Mouse (Mus musculus) hindbrain, postnatal 0 days (tissue): Measurements from ENCODE around the gene Pcsk5. TPM values are rescaled to one million over a fixed set of nuclear protein-coding genes. Genes with fewer than 3 reads are reported as not detected.

Experiments
- ATAC-seq: fragments of 200-750 bp; cut with Nextera tagmentation; 2 replicates; pipeline ENCODE4 v1.8.0; 2017; ENCODE audit warnings: mild to moderate bottlenecking, moderate TSS enrichment, moderate library complexity
- DNase-seq: peaks from one replicate; pipeline ENCODE4 v3.0.0-alpha.2; 2015; ENCODE audit warnings: low spot score
- H3K27ac ChIP-seq: fragments of 300-500 bp; sonication (generic); 2 replicates; pipeline ENCODE4 v1.5.1; 2014; ENCODE audit warnings: mild to moderate bottlenecking
- H3K27me3 ChIP-seq: fragments of 300-500 bp; sonication (generic); 2 replicates; pipeline ENCODE4 v1.6.1; 2014; ENCODE audit warnings: low read length, mixed read lengths; ENCODE audit not compliant: insufficient read depth
- H3K36me3 ChIP-seq: fragments of 300-500 bp; sonication (generic); 2 replicates; pipeline ENCODE4 v1.6.1; 2014; ENCODE audit warnings: low read length, mixed read lengths; ENCODE audit not compliant: insufficient read depth
- H3K4me1 ChIP-seq: fragments of 300-500 bp; sonication (generic); 2 replicates; pipeline ENCODE4 v1.6.1; 2014; ENCODE audit warnings: antibody characterized with exemption, low read length, mixed read lengths; ENCODE audit not compliant: insufficient read depth
- H3K4me2 ChIP-seq: fragments of 300-500 bp; sonication (generic); 2 replicates; pipeline ENCODE4 v1.6.1; 2014; ENCODE audit warnings: low read depth, mild to moderate bottlenecking, low read length, moderate library complexity, mixed read lengths
- H3K4me3 ChIP-seq: fragments of 300-500 bp; sonication (generic); 2 replicates; pipeline ENCODE4 v1.5.1; 2014; ENCODE audit warnings: low read length
- H3K9ac ChIP-seq: fragments of 300-500 bp; sonication (generic); replicated peaks from 2 replicates; pipeline ENCODE4 v1.6.1; 2014; ENCODE audit warnings: mild to moderate bottlenecking, low read length, moderate library complexity, mixed read lengths
- H3K9me3 ChIP-seq: fragments of 300-500 bp; sonication (generic); 2 replicates; pipeline ENCODE4 v1.6.1; 2016; ENCODE audit warnings: low read length, mixed read lengths
- CTCF ChIP-seq: IDR thresholded peaks from 2 replicates; pipeline ENCODE4 v1.5.1; 2016; ENCODE audit warnings: antibody characterized with exemption, control low read depth, low read depth
- WGBS: fragments of 180-500 bp; shearing (Covaris S2); extraction: QIAGEN DNeasy Blood & Tissue Kit; methylation state at CpG from one replicate; pipeline ENCODE4 v1.1.7; 2014; 5-methylcytosine and 5-hydroxymethylcytosine counted together
- polyA plus RNA-seq: library from polyadenylated mRNA; unstranded; fragments of >200 nt; fragmentation: Nextera tagmentation; extraction: Ambion mirVana; gene quantifications from 2 replicates; pipeline ENCODE4 v1.2.1, GENCODE M21; 2015
- total RNA-seq: library from RNA; depleted of rRNA; stranded (reverse); fragments of >200 nt; gene quantifications from 2 replicates; pipeline ENCODE4 v1.2.3, GENCODE M21; 2014

Gene Pcsk5
- total and polyA plus RNA-seq, 2 experiments from 2014 or later = 12.4 to 16.2 TPM

GRCm38 (mm10) chr19:17635984-17636383 is 201.4 kb downstream of the Pcsk5 start:
- Histone ChIP-seq H3K9ac (no peak overlapping the region), H3K4me1 (no peaks in the 10 kb centered on the region), H3K4me2 (no peak overlapping the region), H3K36me3 (no peaks in the 10 kb centered on the region), H3K9me3 (no peaks in the 10 kb centered on the region), H3K4me3 (no peak overlapping the region), H3K27me3 (no peaks in the 10 kb centered on the region), H3K27ac (no peak overlapping the region)
- whole genome bisulfite sequencing = 67% methylated on average over 6 of the region's 6 CpGs
- DNase-seq (no peak), ATAC-seq (no peak)
- TF ChIP-seq CTCF = no peak

DNA sequence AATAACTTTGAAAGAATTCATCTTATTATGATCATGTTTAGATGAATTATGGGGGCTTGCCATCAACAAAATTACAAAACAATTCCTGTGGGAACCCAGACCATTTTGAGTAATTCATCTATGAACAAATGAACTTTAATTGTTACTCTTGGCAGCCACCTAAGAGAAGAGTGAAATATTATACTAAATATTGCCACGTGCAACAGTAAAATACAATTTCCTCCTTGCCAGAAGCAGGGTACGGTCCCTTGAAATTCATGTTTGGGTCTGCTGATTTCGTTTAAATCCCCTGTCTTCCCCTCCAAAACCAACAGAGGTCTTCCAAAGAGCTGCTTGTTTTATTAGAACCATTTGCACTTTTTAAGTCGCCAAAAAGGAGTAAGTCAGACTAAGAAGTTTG is 221.8 kb downstream of the Pcsk5 start:
- no peak for ATAC-seq
- Histone ChIP-seq H3K27me3 (no peaks in the 10 kb centered on the region), H3K9ac (no peak overlapping the region), H3K9me3 (no peaks in the 10 kb centered on the region), H3K4me3 (no peak overlapping the region), H3K27ac (no peak overlapping the region), H3K36me3 (no peaks in the 10 kb centered on the region), H3K4me1 (no peaks in the 10 kb centered on the region), H3K4me2 (no peak overlapping the region)
- TF ChIP-seq CTCF = no peak
- 77% methylated on average over 4 of the region's 4 CpGs for WGBS
- no peak for DNase-seq

DNA sequence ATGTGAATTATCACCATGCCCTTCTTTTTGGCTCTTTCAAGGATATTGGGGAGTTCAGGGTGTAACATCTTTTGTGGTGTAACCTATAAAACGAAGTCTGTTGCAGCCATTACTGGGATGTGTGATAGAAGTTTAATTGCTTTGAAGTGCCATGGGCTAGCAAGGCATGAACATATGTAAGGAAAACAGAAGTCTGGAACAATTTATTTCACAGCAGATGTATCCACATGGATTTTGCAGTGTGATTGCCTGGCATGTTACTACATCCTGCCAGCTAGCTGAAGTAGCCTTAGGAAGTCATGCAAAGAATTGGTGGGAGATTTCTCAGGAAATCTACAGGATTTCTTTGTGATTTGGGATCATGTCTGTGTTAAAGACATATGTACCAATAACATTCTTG is 230.9 kb downstream of the Pcsk5 start:
- no peak for TF ChIP-seq CTCF
- Histone ChIP-seq H3K4me3 (no peak overlapping the region), H3K9ac (no peak overlapping the region), H3K4me1 (no peaks in the 10 kb centered on the region), H3K9me3 (no peaks in the 10 kb centered on the region), H3K36me3 (no peaks in the 10 kb centered on the region), H3K4me2 (no peak overlapping the region), H3K27ac (no peak overlapping the region), H3K27me3 (no peaks in the 10 kb centered on the region)
- DNase-seq (no peak), ATAC-seq (no peak)
- WGBS = 64% methylated on average over 1 of the region's 1 CpGs

- Histone ChIP-seq H3K9ac (no peak overlapping the region), H3K9me3 (no peaks in the 10 kb centered on the region), H3K4me1 (0 out of 2 replicates have a peak, but pooled peaks cover 1% of the 10 kb centered on the region), H3K27me3 (no peaks in the 10 kb centered on the region), H3K27ac (no peak overlapping the region), H3K4me3 (no peak overlapping the region), H3K36me3 (no peaks in the 10 kb centered on the region), H3K4me2 (no peak overlapping the region)
- TF ChIP-seq CTCF = no peak
- no peak for ATAC-seq
- DNase-seq = no peak
- 86% methylated on average over 2 of the region's 2 CpGs for WGBS
These were observed 231.3 kb downstream of the Pcsk5 start for GRCm38 (mm10) chr19:17606093-17606492.

- no peak overlapping the region for H3K4me3 ChIP-seq
- 49% methylated on average over 3 of the region's 3 CpGs for WGBS
- TF ChIP-seq CTCF = no peak
- no peaks in the 10 kb centered on the region for H3K27me3 ChIP-seq
- DNase-seq (peak; percentile 62), ATAC-seq (peak; percentile 56; the same call in 1 of the 2 replicates)
- H3K4me2 ChIP-seq = no peak overlapping the region
- no peak overlapping the region for H3K27ac ChIP-seq
- no peak overlapping the region for H3K9ac ChIP-seq
- H3K4me1 ChIP-seq = 0 out of 2 replicates have a peak, but pooled peaks cover 6% of the 10 kb centered on the region
- no peaks in the 10 kb centered on the region for H3K36me3 ChIP-seq
- no peaks in the 10 kb centered on the region for H3K9me3 ChIP-seq
These were observed 234.1 kb downstream of the Pcsk5 start for GRCm38 (mm10) chr19:17603322-17603721.

- Histone ChIP-seq H3K4me1 (0 out of 2 replicates have a peak, but pooled peaks cover 6% of the 10 kb centered on the region), H3K27me3 (no peaks in the 10 kb centered on the region), H3K27ac (no peak overlapping the region), H3K4me2 (no peak overlapping the region), H3K9ac (no peak overlapping the region), H3K9me3 (no peaks in the 10 kb centered on the region), H3K4me3 (no peak overlapping the region), H3K36me3 (no peaks in the 10 kb centered on the region)
- 49% methylated on average over 2 of the region's 2 CpGs for WGBS
- ATAC-seq = no peak
- no peak for TF ChIP-seq CTCF
- no peak for DNase-seq
These were observed 237.1 kb downstream of the Pcsk5 start for GRCm38 (mm10) chr19:17600347-17600746.

DNA sequence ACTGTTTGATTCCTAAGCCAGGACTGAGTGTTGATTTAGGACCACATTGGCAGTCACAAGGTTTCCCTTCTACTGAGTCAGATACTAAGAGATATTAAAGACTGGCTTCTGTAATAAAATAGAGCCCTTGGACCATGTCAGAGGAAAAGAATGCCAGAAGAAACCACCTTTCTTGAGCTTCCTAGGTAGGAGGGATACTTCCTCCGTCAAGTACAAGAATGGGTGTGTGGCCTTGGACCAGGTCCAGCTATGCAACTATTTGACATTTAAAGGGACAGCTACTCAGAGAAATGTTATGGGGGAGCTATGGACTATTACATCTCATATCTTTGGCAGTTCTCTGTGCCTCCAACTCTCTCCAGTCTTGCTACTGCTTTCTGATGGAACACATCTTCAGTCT is 244.6 kb downstream of the Pcsk5 start:
- DNase-seq (peak; percentile 12), ATAC-seq (no peak)
- Histone ChIP-seq H3K4me3 (no peak overlapping the region), H3K4me2 (no peak overlapping the region), H3K27ac (no peak overlapping the region), H3K9me3 (no peaks in the 10 kb centered on the region), H3K4me1 (no peaks in the 10 kb centered on the region; the same call in 1 of the 2 replicates), H3K36me3 (no peaks in the 10 kb centered on the region), H3K9ac (no peak overlapping the region), H3K27me3 (no peaks in the 10 kb centered on the region)
- WGBS = 15% methylated on average over 1 of the region's 1 CpGs
- no peak for TF ChIP-seq CTCF
